Mouse (Mus musculus) mouse embryonic stem cell (cell line): ENCODE data around the gene Mmp14.

Experiments used
- in situ Hi-C, 2 experiments: fragments of 300-500 bp; cut with MboI; formaldehyde crosslinking; loops; 1 replicate in 1 of 2; 3 replicates in 1 of 2; pipeline ENCODE4 v1.14.3; 2019 to 2020; ENCODE audit warnings: low sequenced_read_pairs in 2 of 2, low pct_unique_long_range_greater_than_20kb in 1 of 2, mixed read lengths in 1 of 2; ENCODE audit not compliant: unreplicated experiment in 1 of 2

The Mmp14 gene

DNA sequence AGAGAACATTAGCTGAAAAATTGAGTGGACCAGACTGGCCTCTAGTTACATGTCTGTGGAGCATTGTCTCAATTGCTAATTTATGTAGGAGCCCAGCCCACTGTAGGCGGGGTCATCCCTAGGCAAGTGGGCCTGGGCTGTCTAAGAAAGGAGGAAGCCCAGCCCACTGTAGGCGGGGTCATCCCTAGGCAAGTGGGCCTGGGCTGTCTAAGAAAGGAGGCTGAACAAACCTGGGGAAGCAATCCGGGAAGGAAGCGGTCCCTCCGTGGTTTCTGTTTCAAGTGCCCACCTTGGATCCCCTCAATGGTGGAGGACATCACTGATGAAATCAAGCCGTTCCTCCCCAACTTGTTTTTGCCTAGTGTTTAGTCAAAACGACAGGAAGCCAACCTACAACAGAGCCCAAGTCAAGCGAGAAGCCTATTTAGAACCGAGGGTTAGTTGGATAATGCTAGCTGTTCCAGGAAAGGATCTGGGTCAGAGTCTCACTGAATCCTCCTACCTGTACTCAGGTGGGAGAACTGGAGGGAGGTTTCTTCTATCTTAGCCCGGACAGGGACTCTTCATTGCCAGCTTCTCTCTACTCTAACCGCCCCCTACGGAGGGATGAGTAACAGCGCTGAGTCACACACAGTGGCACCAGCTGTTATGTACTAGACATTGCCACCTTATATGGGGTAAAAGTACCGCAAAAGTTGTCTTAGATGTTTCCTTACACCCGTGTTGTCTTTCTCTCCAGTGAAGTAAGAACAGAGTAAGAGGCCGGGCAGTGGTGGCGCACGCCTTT lies 61.1 kb downstream of the Mmp14 start:
- in situ Hi-C loops, result no loop called here

DNA sequence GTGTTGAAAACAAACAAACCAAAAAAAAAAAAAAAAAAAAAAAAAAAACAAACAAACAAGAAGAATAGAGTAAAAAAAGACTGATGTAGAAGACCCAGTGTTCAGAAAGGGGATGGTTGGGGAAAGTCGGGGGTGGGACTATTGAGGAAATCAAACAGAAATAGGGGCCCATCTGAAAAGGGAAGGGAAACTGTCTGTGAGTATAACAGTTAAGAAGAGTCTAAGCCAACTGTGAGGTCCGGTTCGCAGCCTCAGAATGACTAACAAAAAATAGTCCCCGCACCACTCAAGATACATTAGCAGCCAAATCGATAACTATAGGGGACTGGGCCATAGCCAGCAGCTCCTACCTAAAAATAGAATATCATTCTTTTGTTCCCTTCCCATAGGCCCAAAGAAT lies 61.8 kb downstream of the Mmp14 start:
- in situ Hi-C loops, result no loop called here

DNA sequence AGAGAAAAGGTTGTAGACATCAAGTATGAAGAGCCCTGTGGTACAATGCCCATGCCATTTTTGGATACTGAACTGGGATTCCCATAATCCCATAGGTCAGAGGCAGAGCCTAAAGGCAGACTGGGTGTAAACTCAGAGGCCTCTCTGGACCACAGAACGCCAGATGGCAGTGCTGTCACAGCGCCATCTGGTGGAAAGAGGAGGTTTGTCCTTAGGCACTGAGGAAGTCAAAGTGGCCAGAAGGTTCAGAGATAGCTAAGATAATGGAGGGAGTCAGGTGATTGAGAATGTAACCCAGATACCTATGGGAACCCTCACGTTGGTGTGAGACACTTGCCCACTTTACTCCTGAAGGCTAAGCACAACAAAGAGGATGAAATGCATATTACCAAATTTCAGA lies 62.8 kb downstream of the Mmp14 start:
- in situ Hi-C loops, result no loop called here
